In the genomic region with DNA sequence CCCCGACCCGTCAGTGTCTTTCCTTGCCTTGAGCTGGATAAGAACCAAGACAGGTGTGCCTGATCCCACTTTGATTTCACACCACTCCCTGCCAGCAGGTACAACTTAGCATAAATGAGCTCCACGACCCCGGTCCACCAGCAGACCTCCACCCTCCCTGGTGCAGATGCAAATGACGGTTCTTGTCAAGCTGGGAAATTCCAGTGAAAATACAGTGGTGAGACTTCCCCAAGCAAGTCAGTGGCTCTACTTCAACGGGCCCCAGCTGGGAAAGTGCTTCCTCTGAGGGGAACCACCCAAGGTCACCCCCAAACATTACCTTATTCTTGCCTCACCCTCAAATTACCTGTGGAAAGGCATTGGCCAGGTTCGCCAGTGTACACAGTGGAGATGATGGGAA, we compare ENCODE assay signal across 24 mouse cellular contexts. TPM values are rescaled to one million over a fixed set of nuclear protein-coding genes. Genes with fewer than 3 reads are reported as not detected.
DNase-seq lines count a peak whose midpoint lies in the region; ATAC-seq and TF ChIP-seq lines count a peak whose summit lies in the region.
"Had no signal": no experiment of that assay in that cellular context is flagged by ENCODE, and none has a peak within 500 bp of the region (broad histone marks: within the 10 kb centered on the region; RNA-seq: fewer than 3 reads in every experiment).

No protein-coding gene starts in this region.

- H3K9me3 ChIP-seq in midbrain, embryonic 11.5 days (ENCODE audit: control insufficient read depth, low read length), result no peaks in the 10 kb centered on the region
- no peaks in the 10 kb centered on the region for H3K9me3 ChIP-seq in midbrain, embryonic 16.5 days (replicated peaks; ENCODE audit: control insufficient read depth, low read length, poor library complexity, severe bottlenecking)
- no peaks in the 10 kb centered on the region for H3K9me3 ChIP-seq in ES-Bruce4 (replicated peaks; ENCODE audit: control insufficient read depth, insufficient read depth, low read length, poor library complexity, severe bottlenecking)
- H3K9me3 ChIP-seq in forebrain, postnatal 0 days (ENCODE audit: low read length), result no peaks in the 10 kb centered on the region
- H3K9me3 ChIP-seq: embryonic facial prominence, embryonic 12.5 days; embryonic facial prominence, embryonic 15.5 days; heart, embryonic 10.5 days; heart, embryonic 13.5 days; hindbrain, embryonic 12.5 days; hindbrain, embryonic 15.5 days had no signal

- no peak for TF ChIP-seq CTCF in ES-Bruce4 (IDR thresholded peaks at IDR 0.05; ENCODE audit: low read depth, low read length)
- TF ChIP-seq CTCF in forebrain, postnatal 0 days (IDR thresholded peaks at IDR 0.05; ENCODE audit: low read depth), result no peak

- WGBS in midbrain, embryonic 11.5 days, result 83% methylated on average over 7 of the region's 7 CpGs
- WGBS in midbrain, embryonic 16.5 days, result 82% methylated on average over 7 of the region's 7 CpGs
- WGBS in forebrain, postnatal 0 days, result 85% methylated on average over 7 of the region's 7 CpGs

- H3K27me3 ChIP-seq in midbrain, embryonic 11.5 days (ENCODE audit: control insufficient read depth, insufficient read depth, low read length), result no peaks in the 10 kb centered on the region
- no peaks in the 10 kb centered on the region for H3K27me3 ChIP-seq in midbrain, embryonic 16.5 days (ENCODE audit: control insufficient read depth, insufficient read depth, low read depth, low read length)
- H3K27me3 ChIP-seq in ES-Bruce4 (ENCODE audit: control insufficient read depth, insufficient read depth, low read length, poor library complexity, severe bottlenecking), result no peaks in the 10 kb centered on the region
- no peaks in the 10 kb centered on the region for H3K27me3 ChIP-seq in splenic B cell, adult 2 months (ENCODE audit: control insufficient read depth, insufficient read depth, low read length, poor library complexity, severe bottlenecking)
- no peaks in the 10 kb centered on the region for H3K27me3 ChIP-seq in forebrain, postnatal 0 days (ENCODE audit: insufficient read depth, low read length)
- H3K27me3 ChIP-seq: embryonic facial prominence, embryonic 12.5 days; embryonic facial prominence, embryonic 15.5 days; hindbrain, embryonic 12.5 days; hindbrain, embryonic 15.5 days had no signal

- peak; percentile 69 for DNase-seq in midbrain, embryonic 11.5 days (ENCODE audit: low spot score, missing footprints)
- DNase-seq in splenic B cell, adult 2 months (ENCODE audit: low read depth, low spot score), result peak; percentile 39
- no peak for DNase-seq in urinary bladder, postnatal 10 days (ENCODE audit: low spot score)
- DNase-seq in forebrain, postnatal 0 days, result no peak
- DNase-seq: adrenal gland, adult 8-10 months; adrenal gland, postnatal 25 days; cerebellum, adult 18-20 months; cerebellum, adult 9-10 months; cerebellum, postnatal 14 days; gastrocnemius, postnatal 25 days; heart, adult 2 months had no signal

- H3K9ac ChIP-seq in midbrain, embryonic 11.5 days (ENCODE audit: low read length), result no peak overlapping the region
- H3K9ac ChIP-seq in midbrain, embryonic 16.5 days (ENCODE audit: low read depth, low read length), result no peak overlapping the region
- H3K9ac ChIP-seq in ES-Bruce4 (ENCODE audit: low read depth, poor library complexity, severe bottlenecking), result no peak overlapping the region
- H3K9ac ChIP-seq in forebrain, postnatal 0 days, result no peak overlapping the region
- H3K9ac ChIP-seq: embryonic facial prominence, embryonic 12.5 days; embryonic facial prominence, embryonic 15.5 days; heart, embryonic 13.5 days; hindbrain, embryonic 12.5 days; hindbrain, embryonic 15.5 days had no signal

- no peak for TF ChIP-seq POLR2A in ES-Bruce4 (IDR thresholded peaks at IDR 0.05; ENCODE audit: insufficient read depth, low read length)

- H3K4me3 ChIP-seq in midbrain, embryonic 11.5 days (ENCODE audit: low read depth, low read length), result no peak overlapping the region
- H3K4me3 ChIP-seq in midbrain, embryonic 16.5 days (ENCODE audit: low read depth, low read length), result no peak overlapping the region
- H3K4me3 ChIP-seq in ES-Bruce4 (ENCODE audit: low read depth, low read length), result no peak overlapping the region
- H3K4me3 ChIP-seq in forebrain, postnatal 0 days (ENCODE audit: low read depth, low read length), result no peak overlapping the region
- H3K4me3 ChIP-seq: embryonic facial prominence, embryonic 12.5 days; embryonic facial prominence, embryonic 15.5 days; heart, adult 2 months; heart, embryonic 10.5 days; heart, embryonic 13.5 days; hindbrain, embryonic 12.5 days; hindbrain, embryonic 15.5 days had no signal

- no peak overlapping the region for H3K27ac ChIP-seq in midbrain, embryonic 11.5 days (ENCODE audit: low read depth, low read length)
- no peak overlapping the region for H3K27ac ChIP-seq in midbrain, embryonic 16.5 days (ENCODE audit: low read length)
- H3K27ac ChIP-seq in ES-Bruce4 (ENCODE audit: insufficient read depth, low read length), result peak overlapping the region; percentile 0; the same call in 1 of the 2 replicates
- H3K27ac ChIP-seq in forebrain, postnatal 0 days (ENCODE audit: low read depth, low read length), result no peak overlapping the region
- H3K27ac ChIP-seq: embryonic facial prominence, embryonic 12.5 days; embryonic facial prominence, embryonic 15.5 days; heart, adult 2 months; heart, embryonic 10.5 days; heart, embryonic 13.5 days; hindbrain, embryonic 12.5 days; hindbrain, embryonic 15.5 days had no signal

- H3K4me2 ChIP-seq in midbrain, embryonic 11.5 days, result no peak overlapping the region
- no peak overlapping the region for H3K4me2 ChIP-seq in midbrain, embryonic 16.5 days (ENCODE audit: low read length)
- no peak overlapping the region for H3K4me2 ChIP-seq in forebrain, postnatal 0 days (ENCODE audit: low read depth)
- H3K4me2 ChIP-seq: embryonic facial prominence, embryonic 12.5 days; embryonic facial prominence, embryonic 15.5 days; heart, embryonic 13.5 days; hindbrain, embryonic 12.5 days; hindbrain, embryonic 15.5 days had no signal

- TF ChIP-seq EP300 in ES-Bruce4 (IDR thresholded peaks at IDR 0.05; ENCODE audit: insufficient read depth, low read depth, low read length), result peak; percentile 65; the same call in 1 of the 2 replicates

- H3K4me1 ChIP-seq in midbrain, embryonic 11.5 days (ENCODE audit: control insufficient read depth, insufficient read depth, low read length), result no peaks in the 10 kb centered on the region
- no peaks in the 10 kb centered on the region for H3K4me1 ChIP-seq in midbrain, embryonic 16.5 days (ENCODE audit: control insufficient read depth, insufficient read depth, low read length)
- H3K4me1 ChIP-seq in ES-Bruce4 (ENCODE audit: control insufficient read depth, insufficient read depth, low read length), result peaks cover 11% of the 10 kb centered on the region
- H3K4me1 ChIP-seq in forebrain, postnatal 0 days (ENCODE audit: insufficient read depth), result no peaks in the 10 kb centered on the region
- H3K4me1 ChIP-seq: embryonic facial prominence, embryonic 12.5 days; embryonic facial prominence, embryonic 15.5 days; hindbrain, embryonic 12.5 days; hindbrain, embryonic 15.5 days had no signal

- ATAC-seq in midbrain, embryonic 11.5 days (ENCODE audit: low FRiP score), result no peak
- ATAC-seq in midbrain, embryonic 16.5 days, result no peak
- ATAC-seq in forebrain, postnatal 0 days, result no peak
- ATAC-seq: activated CD4-positive, CD25-positive, alpha-beta regulatory T cell, adult 4 months; forebrain, embryonic 14.5 days; intestine, postnatal 0 days had no signal

- no peaks in the 10 kb centered on the region for H3K36me3 ChIP-seq in midbrain, embryonic 11.5 days (ENCODE audit: control insufficient read depth, insufficient read depth, low read length)
- no peaks in the 10 kb centered on the region for H3K36me3 ChIP-seq in midbrain, embryonic 16.5 days (ENCODE audit: control insufficient read depth, insufficient read depth, low read length)
- H3K36me3 ChIP-seq in ES-Bruce4 (ENCODE audit: control insufficient read depth, insufficient read depth, low read length, poor library complexity, severe bottlenecking), result no peaks in the 10 kb centered on the region
- H3K36me3 ChIP-seq in splenic B cell, adult 2 months (ENCODE audit: control insufficient read depth, insufficient read depth, low read length, poor library complexity, severe bottlenecking), result no peaks in the 10 kb centered on the region
- H3K36me3 ChIP-seq in forebrain, postnatal 0 days (ENCODE audit: insufficient read depth), result no peaks in the 10 kb centered on the region
- H3K36me3 ChIP-seq: embryonic facial prominence, embryonic 12.5 days; embryonic facial prominence, embryonic 15.5 days; heart, embryonic 10.5 days; heart, embryonic 13.5 days; hindbrain, embryonic 12.5 days; hindbrain, embryonic 15.5 days had no signal

RNA-seq across cellular contexts. Expression of a gene that starts 16.0 kb away (rescaled TPM):
- 140 and 150 TPM in 2 replicates for polyA plus RNA-seq in midbrain, embryonic 11.5 days (2014; fragmentation: Nextera tagmentation; extraction: Ambion mirVana)
- polyA plus RNA-seq in midbrain, embryonic 16.5 days (2015; fragmentation: Nextera tagmentation; extraction: Ambion mirVana), result 104 and 106 TPM in 2 replicates
- 141 and 170 TPM in 2 replicates for polyA plus RNA-seq in ES-Bruce4 (2011; ENCODE audit: insufficient read depth, insufficient read length, low read depth, missing spikeins)
- 97.5 and 97.9 TPM in 2 replicates for total RNA-seq in forebrain, postnatal 0 days (2014; rRNA removed)
- 50.7 and 51.5 TPM in 2 replicates for polyA plus RNA-seq in forebrain, postnatal 0 days (2015; fragmentation: Nextera tagmentation; extraction: Ambion mirVana)
- total RNA-seq: MEL had no signal

RNA-seq across cellular contexts. Expression of a gene that starts 23.5 kb away (rescaled TPM):
- polyA plus RNA-seq in midbrain, embryonic 11.5 days (2014; fragmentation: Nextera tagmentation; extraction: Ambion mirVana), result 1.4 and 1.9 TPM in 2 replicates
- 0.61 and 0.75 TPM in 2 replicates for polyA plus RNA-seq in midbrain, embryonic 16.5 days (2015; fragmentation: Nextera tagmentation; extraction: Ambion mirVana)
- 0.91 and 1.1 TPM in 2 replicates for polyA plus RNA-seq in ES-Bruce4 (2011; ENCODE audit: insufficient read depth, insufficient read length, low read depth, missing spikeins)
- 1.3 and 2.2 TPM in 2 replicates for total RNA-seq in forebrain, postnatal 0 days (2014; rRNA removed)
- polyA plus RNA-seq in forebrain, postnatal 0 days (2015; fragmentation: Nextera tagmentation; extraction: Ambion mirVana), result 0.80 and 1.0 TPM in 2 replicates
- polyA plus RNA-seq: C2C12 had no signal

Comparison
In these comparisons a context has a peak if more than half of its experiments do, and no peak if none do; other contexts are left out.
1. DNase-seq: peak in midbrain, embryonic 11.5 days (single experiment) and splenic B cell, adult 2 months (single experiment); none in urinary bladder, postnatal 10 days (single experiment) and forebrain, postnatal 0 days (single experiment).